Mouse (Mus musculus) cerebellum, adult 9-11 months (tissue): ENCODE data around the gene Pik3ip1.

Experiments used
- DNase-seq: peaks from one replicate; pipeline ENCODE4 v3.0.0; 2022

The Pik3ip1 gene

GRCm38 (mm10) chr11:3305821-3306220 lies 24.4 kb upstream of the Pik3ip1 start:
- DNase-seq, result no peak

GRCm38 (mm10) chr11:3307875-3308274 lies 22.3 kb upstream of the Pik3ip1 start:
- DNase-seq, result no peak

- no peak for DNase-seq
These were observed 20.3 kb upstream of the Pik3ip1 start for GRCm38 (mm10) chr11:3309884-3310283.

GRCm38 (mm10) chr11:3310789-3311585 lies 19.2 kb upstream of the Pik3ip1 start:
- DNase-seq, result no peak

- no peak for DNase-seq
These were observed 18.4 kb upstream of the Pik3ip1 start for GRCm38 (mm10) chr11:3311586-3312347.

GRCm38 (mm10) chr11:3313294-3313693 lies 16.9 kb upstream of the Pik3ip1 start:
- DNase-seq, result no peak

- DNase-seq, result peak; percentile 76
These were observed 16.1 kb upstream of the Pik3ip1 start for GRCm38 (mm10) chr11:3314148-3314547.

GRCm38 (mm10) chr11:3318286-3318685 lies 11.9 kb upstream of the Pik3ip1 start:
- no peak for DNase-seq

- no peak for DNase-seq
These were observed 1.9 kb upstream of the Pik3ip1 start for GRCm38 (mm10) chr11:3328271-3328670.

GRCm38 (mm10) chr11:3328806-3329775 lies 1.1 kb upstream of the Pik3ip1 start:
- peak; percentile 47 for DNase-seq

GRCm38 (mm10) chr11:3330566-3330965 lies 365 bp downstream of the Pik3ip1 start:
- DNase-seq, result peak; percentile 95

- DNase-seq, result peak; percentile 57
These were observed 970 bp downstream of the Pik3ip1 start for GRCm38 (mm10) chr11:3330991-3331750.

- DNase-seq, result peak; percentile 96
These were observed 1.8 kb downstream of the Pik3ip1 start for GRCm38 (mm10) chr11:3331756-3332642.

GRCm38 (mm10) chr11:3333111-3333695 lies 3.0 kb downstream of the Pik3ip1 start:
- peak; percentile 65 for DNase-seq

GRCm38 (mm10) chr11:3334141-3334710 lies 4.0 kb downstream of the Pik3ip1 start:
- no peak for DNase-seq

- peak; percentile 53 for DNase-seq
These were observed 4.6 kb downstream of the Pik3ip1 start for GRCm38 (mm10) chr11:3334711-3335316.

GRCm38 (mm10) chr11:3335651-3336216 lies 5.5 kb downstream of the Pik3ip1 start:
- DNase-seq, result peak; percentile 93

GRCm38 (mm10) chr11:3336602-3337001 lies 6.4 kb downstream of the Pik3ip1 start:
- peak; percentile 52 for DNase-seq
